Mouse (Mus musculus) stomach, postnatal 0 days (tissue): ENCODE results near the gene Plce1. TPM values are rescaled to one million over a fixed set of nuclear protein-coding genes. Genes with fewer than 3 reads are reported as not detected.

Experiments used
- ATAC-seq: fragments of 200-750 bp; cut with Nextera tagmentation; 2 replicates; pipeline ENCODE4 v1.8.0; 2017; ENCODE audit not compliant: low FRiP score, low TSS enrichment
- DNase-seq: peaks from one replicate; pipeline ENCODE4 v3.0.0-alpha.2; 2016; ENCODE audit warnings: low spot score
- H3K27ac ChIP-seq: fragments of 300-500 bp; sonication (generic); replicated peaks from 2 replicates; pipeline ENCODE4 v1.5.1; 2014; ENCODE audit warnings: mild to moderate bottlenecking, control low read depth
- H3K27me3 ChIP-seq: fragments of 300-500 bp; sonication (generic); 2 replicates; pipeline ENCODE4 v1.6.1; 2014; ENCODE audit warnings: low read length; ENCODE audit not compliant: control insufficient read depth, insufficient read depth
- H3K36me3 ChIP-seq: fragments of 300-500 bp; sonication (generic); 2 replicates; pipeline ENCODE4 v1.6.1; 2014; ENCODE audit warnings: low read length, mixed read lengths; ENCODE audit not compliant: control insufficient read depth, insufficient read depth
- H3K4me1 ChIP-seq: fragments of 300-500 bp; sonication (generic); replicated peaks from 2 replicates; pipeline ENCODE4 v1.6.1; 2014; ENCODE audit warnings: antibody characterized with exemption; ENCODE audit not compliant: control insufficient read depth, insufficient read depth
- H3K4me2 ChIP-seq: fragments of 300-500 bp; sonication (generic); replicated peaks from 2 replicates; pipeline ENCODE4 v1.6.1; 2014; ENCODE audit warnings: low read depth, mild to moderate bottlenecking, control low read depth, moderate library complexity
- H3K4me3 ChIP-seq: fragments of 300-500 bp; sonication (generic); 2 replicates; pipeline ENCODE4 v1.5.1; 2014; ENCODE audit warnings: low read depth, low read length, control low read depth
- H3K9ac ChIP-seq: fragments of 300-500 bp; sonication (generic); 2 replicates; pipeline ENCODE4 v1.6.1; 2014; ENCODE audit warnings: mild to moderate bottlenecking, low read length, control low read depth, mixed read lengths
- H3K9me3 ChIP-seq: fragments of 300-500 bp; sonication (generic); 2 replicates; pipeline ENCODE4 v1.6.1; 2016; ENCODE audit warnings: low read length; ENCODE audit not compliant: control insufficient read depth
- CTCF ChIP-seq: IDR thresholded peaks from 2 replicates; pipeline ENCODE4 v1.5.1; 2016; ENCODE audit warnings: antibody characterized with exemption, low read depth, mild to moderate bottlenecking, moderate library complexity
- EP300 ChIP-seq: optimal IDR thresholded peaks from 2 replicates; pipeline ENCODE3; 2016; ENCODE audit warnings: antibody characterized with exemption
- WGBS: fragments of 180-500 bp; shearing (Covaris S2); extraction: QIAGEN DNeasy Blood & Tissue Kit; methylation state at CpG from one replicate; pipeline ENCODE4 v1.1.7; 2014; 5-methylcytosine and 5-hydroxymethylcytosine counted together
- polyA plus RNA-seq: library from polyadenylated mRNA; unstranded; fragments of >200 nt; fragmentation: Nextera tagmentation; extraction: Ambion mirVana; gene quantifications from 2 replicates; pipeline ENCODE4 v1.2.1, GENCODE M21; 2015

The Plce1 gene
- polyA plus RNA-seq, 1 experiment from 2014 or later, result 6.2 TPM

- Histone ChIP-seq H3K4me1 (no peaks in the 10 kb centered on the region), H3K27ac (no peak overlapping the region), H3K9ac (no peak overlapping the region), H3K9me3 (no peaks in the 10 kb centered on the region), H3K4me2 (no peak overlapping the region), H3K27me3 (no peaks in the 10 kb centered on the region), H3K4me3 (no peak overlapping the region), H3K36me3 (peaks cover 3% of the 10 kb centered on the region)
- ATAC-seq, result no peak
- no peak for TF ChIP-seq CTCF
- TF ChIP-seq EP300, result no peak
- 86% methylated on average over 6 of the region's 6 CpGs for WGBS
- DNase-seq, result no peak
Observed at GRCm38 (mm10) chr19:38787756-38788155, 306.8 kb downstream of the Plce1 start.

GRCm38 (mm10) chr19:38793563-38794045, 312.7 kb downstream of the Plce1 start:
- Histone ChIP-seq H3K4me3 (no peak overlapping the region), H3K4me2 (no peak overlapping the region), H3K27ac (no peak overlapping the region), H3K9me3 (no peaks in the 10 kb centered on the region), H3K4me1 (no peaks in the 10 kb centered on the region), H3K9ac (no peak overlapping the region), H3K27me3 (no peaks in the 10 kb centered on the region), H3K36me3 (peaks cover 17% of the 10 kb centered on the region)
- no peak for ATAC-seq
- no peak for DNase-seq
- TF ChIP-seq CTCF, result no peak
- TF ChIP-seq EP300, result no peak
- WGBS, result 92% methylated on average over 7 of the region's 7 CpGs

- 78% methylated on average over 5 of the region's 5 CpGs for WGBS
- Histone ChIP-seq H3K27ac (no peak overlapping the region), H3K9me3 (no peaks in the 10 kb centered on the region), H3K4me2 (no peak overlapping the region), H3K27me3 (no peaks in the 10 kb centered on the region), H3K9ac (no peak overlapping the region), H3K36me3 (peaks cover 17% of the 10 kb centered on the region), H3K4me3 (no peak overlapping the region), H3K4me1 (no peaks in the 10 kb centered on the region)
- no peak for ATAC-seq
- no peak for DNase-seq
- no peak for TF ChIP-seq CTCF
- no peak for TF ChIP-seq EP300
Observed at GRCm38 (mm10) chr19:38796546-38796945, 315.6 kb downstream of the Plce1 start.

GRCm38 (mm10) chr19:38798291-38798690, 317.4 kb downstream of the Plce1 start:
- Histone ChIP-seq H3K36me3 (peaks cover 15% of the 10 kb centered on the region), H3K4me2 (no peak overlapping the region), H3K4me1 (no peaks in the 10 kb centered on the region), H3K27ac (no peak overlapping the region), H3K4me3 (no peak overlapping the region), H3K9ac (no peak overlapping the region), H3K9me3 (no peaks in the 10 kb centered on the region), H3K27me3 (no peaks in the 10 kb centered on the region)
- no peak for TF ChIP-seq EP300
- TF ChIP-seq CTCF, result no peak
- DNase-seq, result no peak
- ATAC-seq, result no peak
- 81% methylated on average over 1 of the region's 1 CpGs for WGBS

DNA sequence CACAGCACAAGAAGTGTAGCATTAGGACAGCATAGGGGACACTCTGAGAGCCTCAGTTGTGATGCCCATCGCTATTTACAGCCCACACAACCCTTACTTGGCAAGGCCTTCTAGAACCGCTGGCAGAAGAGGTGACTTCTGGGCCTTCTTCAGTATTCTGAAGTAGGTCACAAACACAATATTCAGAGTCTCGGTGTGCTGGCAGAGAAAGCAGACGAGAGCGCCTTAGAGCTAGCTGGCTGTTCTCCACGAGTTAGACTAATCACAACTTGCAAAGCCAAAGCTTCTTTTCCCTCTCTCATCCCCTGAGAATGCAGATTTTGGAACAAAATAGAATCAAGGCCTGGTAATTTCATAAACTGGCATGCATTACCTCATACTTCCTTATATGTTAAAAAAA, 317.9 kb downstream of the Plce1 start:
- Histone ChIP-seq H3K36me3 (peaks cover 20% of the 10 kb centered on the region), H3K9ac (no peak overlapping the region), H3K9me3 (no peaks in the 10 kb centered on the region), H3K4me1 (no peaks in the 10 kb centered on the region), H3K4me2 (no peak overlapping the region), H3K4me3 (no peak overlapping the region), H3K27me3 (no peaks in the 10 kb centered on the region), H3K27ac (no peak overlapping the region)
- DNase-seq, result no peak
- ATAC-seq, result no peak; the same call in 1 of the 2 replicates
- 72% methylated on average over 6 of the region's 6 CpGs for WGBS
- TF ChIP-seq EP300 (no peak), CTCF (no peak)

DNA sequence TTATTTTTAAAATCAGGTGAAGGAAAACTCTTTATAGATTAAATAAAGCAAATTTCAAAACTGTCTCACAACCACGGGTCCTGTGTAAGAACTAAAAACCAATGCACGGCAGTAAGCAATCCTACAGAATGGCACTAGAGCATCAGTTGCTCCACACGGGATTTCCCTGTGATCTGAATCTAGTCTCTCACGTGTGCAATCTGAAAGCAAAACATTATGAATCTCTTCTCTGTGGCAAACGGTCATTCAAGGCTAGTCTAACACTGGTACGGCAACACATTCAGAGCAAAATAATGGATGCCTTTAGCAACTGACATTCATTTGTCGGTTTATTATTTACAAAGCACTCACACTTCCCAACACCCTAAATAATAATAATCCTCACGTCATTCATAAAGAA, 337.3 kb downstream of the Plce1 start:
- peak overlapping the region; percentile 69 for H3K9ac ChIP-seq
- H3K4me2 ChIP-seq, result peak overlapping the region; percentile 78
- no peaks in the 10 kb centered on the region for H3K27me3 ChIP-seq
- no peak overlapping the region for H3K27ac ChIP-seq
- 27% methylated on average over 8 of the region's 8 CpGs for WGBS
- H3K4me1 ChIP-seq, result no peaks in the 10 kb centered on the region
- DNase-seq, result no peak
- H3K9me3 ChIP-seq, result no peaks in the 10 kb centered on the region
- ATAC-seq, result no peak
- H3K4me3 ChIP-seq, result peak overlapping the region; percentile 79
- H3K36me3 ChIP-seq, result no peaks in the 10 kb centered on the region
- TF ChIP-seq CTCF (no peak), EP300 (no peak)
